Mouse (Mus musculus): ENCODE results near the gene Lrrc4. TPM values are rescaled to one million over a fixed set of nuclear protein-coding genes. Genes with fewer than 3 reads are reported as not detected.
A peak's percentile ranks its signal among the peaks of the same experiment; 100 is the strongest.

Lrrc4 gene
- polyA plus RNA-seq, 1 experiment, result not detected

GRCm38 (mm10) chr6:28822296-28822695 is 9.3 kb downstream of the Lrrc4 start:
- 74% methylated on average over 3 of the region's 3 CpGs for WGBS
- TF ChIP-seq POLR2A (IDR thresholded peaks at IDR 0.05; ENCODE audit: insufficient read depth, low read depth, low read length), result no peak
- no peak for TF ChIP-seq CTCF (IDR thresholded peaks at IDR 0.05; ENCODE audit: insufficient read depth, low read depth, low read length)
- Histone ChIP-seq H3K4me1 (ENCODE audit: control insufficient read depth, insufficient read depth, low read length) (peaks cover 15% of the 10 kb centered on the region), H3K27ac (ENCODE audit: insufficient read depth, low read depth, low read length) (no peak overlapping the region), H3K4me3 (ENCODE audit: insufficient read depth, low read depth, low read length) (no peak overlapping the region)

- 64% methylated on average over 13 of the region's 13 CpGs for WGBS
- Histone ChIP-seq H3K4me1 (ENCODE audit: control insufficient read depth, insufficient read depth, low read length) (peaks cover 22% of the 10 kb centered on the region), H3K4me3 (ENCODE audit: insufficient read depth, low read depth, low read length) (no peak overlapping the region), H3K27ac (ENCODE audit: insufficient read depth, low read depth, low read length) (no peak overlapping the region)
- TF ChIP-seq CTCF (IDR thresholded peaks at IDR 0.05; ENCODE audit: insufficient read depth, low read depth, low read length), result no peak
- no peak for TF ChIP-seq POLR2A (IDR thresholded peaks at IDR 0.05; ENCODE audit: insufficient read depth, low read depth, low read length)
Measured at GRCm38 (mm10) chr6:28819509-28820358, 11.8 kb downstream of the Lrrc4 start.

DNA sequence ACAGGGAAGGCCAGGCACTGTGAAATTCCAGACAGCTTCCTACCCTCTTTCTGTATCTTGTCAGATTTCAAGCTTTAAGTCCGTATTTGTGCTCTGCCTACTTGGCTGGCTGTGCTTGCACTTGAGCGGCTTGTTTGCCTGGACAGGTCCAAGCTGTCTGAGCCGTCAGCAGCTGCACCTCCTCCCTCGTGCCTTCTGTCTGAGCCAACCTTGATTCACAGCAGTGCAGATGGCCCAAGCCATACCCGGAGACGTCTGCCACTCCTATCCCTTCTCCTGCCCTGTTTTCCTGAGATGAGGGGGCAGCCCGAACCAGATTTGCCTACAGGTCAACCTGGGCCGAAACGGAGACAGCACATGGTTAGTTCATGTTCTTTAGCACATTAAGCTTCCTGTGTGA is 14.5 kb downstream of the Lrrc4 start:
- WGBS, result 73% methylated on average over 9 of the region's 9 CpGs
- H3K27ac ChIP-seq (ENCODE audit: insufficient read depth, low read depth, low read length), result peak overlapping the region; percentile 8; the same call in 1 of the 2 replicates
- H3K4me1 ChIP-seq (ENCODE audit: control insufficient read depth, insufficient read depth, low read length), result peaks cover 39% of the 10 kb centered on the region

GRCm38 (mm10) chr6:28814895-28815294 is 16.7 kb downstream of the Lrrc4 start:
- peaks cover 49% of the 10 kb centered on the region for H3K4me1 ChIP-seq (ENCODE audit: control insufficient read depth, insufficient read depth, low read length)
- TF ChIP-seq POLR2A (IDR thresholded peaks at IDR 0.05; ENCODE audit: insufficient read depth, low read depth, low read length) (no peak), CTCF (IDR thresholded peaks at IDR 0.05; ENCODE audit: insufficient read depth, low read depth, low read length) (no peak)
- 79% methylated on average over 2 of the region's 2 CpGs for WGBS

More for the DNA sequence above, 14.5 kb downstream of the Lrrc4 start:
- no peak overlapping the region for H3K4me3 ChIP-seq (ENCODE audit: insufficient read depth, low read depth, low read length)
- TF ChIP-seq CTCF (IDR thresholded peaks at IDR 0.05; ENCODE audit: insufficient read depth, low read depth, low read length) (no peak), POLR2A (IDR thresholded peaks at IDR 0.05; ENCODE audit: insufficient read depth, low read depth, low read length) (no peak)

GRCm38 (mm10) chr6:28813057-28813456 is 18.5 kb downstream of the Lrrc4 start:
- TF ChIP-seq POLR2A (IDR thresholded peaks at IDR 0.05; ENCODE audit: insufficient read depth, low read depth, low read length) (no peak), CTCF (IDR thresholded peaks at IDR 0.05; ENCODE audit: insufficient read depth, low read depth, low read length) (no peak)
- 36% methylated on average over 9 of the region's 9 CpGs for WGBS
- peaks cover 44% of the 10 kb centered on the region for H3K4me1 ChIP-seq (ENCODE audit: control insufficient read depth, insufficient read depth, low read length)
- H3K27ac ChIP-seq (ENCODE audit: insufficient read depth, low read depth, low read length), result peak overlapping the region; percentile 80
- no peak overlapping the region for H3K4me3 ChIP-seq (ENCODE audit: insufficient read depth, low read depth, low read length)

More at GRCm38 (mm10) chr6:28814895-28815294, 16.7 kb downstream of the Lrrc4 start:
- no peak overlapping the region for H3K4me3 ChIP-seq (ENCODE audit: insufficient read depth, low read depth, low read length)
- H3K27ac ChIP-seq (ENCODE audit: insufficient read depth, low read depth, low read length), result peak overlapping the region; percentile 46

- H3K4me3 ChIP-seq (ENCODE audit: insufficient read depth, low read depth, low read length), result no peak overlapping the region
- TF ChIP-seq CTCF (IDR thresholded peaks at IDR 0.05; ENCODE audit: insufficient read depth, low read depth, low read length), result no peak
- no peak for TF ChIP-seq POLR2A (IDR thresholded peaks at IDR 0.05; ENCODE audit: insufficient read depth, low read depth, low read length)
- 82% methylated on average over 5 of the region's 5 CpGs for WGBS
- H3K4me1 ChIP-seq (ENCODE audit: control insufficient read depth, insufficient read depth, low read length), result 0 out of 2 replicates have a peak, but pooled peaks cover 2% of the 10 kb centered on the region
- no peak overlapping the region for H3K27ac ChIP-seq (ENCODE audit: insufficient read depth, low read depth, low read length)
Measured at GRCm38 (mm10) chr6:28804751-28805150, 26.8 kb downstream of the Lrrc4 start.

- no peak overlapping the region for H3K27ac ChIP-seq (ENCODE audit: insufficient read depth, low read depth, low read length)
- WGBS, result 78% methylated on average over 6 of the region's 6 CpGs
- H3K4me1 ChIP-seq (ENCODE audit: control insufficient read depth, insufficient read depth, low read length), result 0 out of 2 replicates have a peak, but pooled peaks cover 2% of the 10 kb centered on the region
- H3K4me3 ChIP-seq (ENCODE audit: insufficient read depth, low read depth, low read length), result no peak overlapping the region
- TF ChIP-seq CTCF (IDR thresholded peaks at IDR 0.05; ENCODE audit: insufficient read depth, low read depth, low read length) (no peak), POLR2A (IDR thresholded peaks at IDR 0.05; ENCODE audit: insufficient read depth, low read depth, low read length) (no peak)
Measured at GRCm38 (mm10) chr6:28803678-28804279, 27.8 kb downstream of the Lrrc4 start.

GRCm38 (mm10) chr6:28800976-28801375 is 30.6 kb downstream of the Lrrc4 start:
- Histone ChIP-seq H3K27ac (ENCODE audit: insufficient read depth, low read depth, low read length) (no peak overlapping the region), H3K4me3 (ENCODE audit: insufficient read depth, low read depth, low read length) (no peak overlapping the region), H3K4me1 (ENCODE audit: control insufficient read depth, insufficient read depth, low read length) (peaks cover 7% of the 10 kb centered on the region)
- WGBS, result 94% methylated on average over 3 of the region's 3 CpGs
- TF ChIP-seq CTCF (IDR thresholded peaks at IDR 0.05; ENCODE audit: insufficient read depth, low read depth, low read length), result no peak
- no peak for TF ChIP-seq POLR2A (IDR thresholded peaks at IDR 0.05; ENCODE audit: insufficient read depth, low read depth, low read length)

DNA sequence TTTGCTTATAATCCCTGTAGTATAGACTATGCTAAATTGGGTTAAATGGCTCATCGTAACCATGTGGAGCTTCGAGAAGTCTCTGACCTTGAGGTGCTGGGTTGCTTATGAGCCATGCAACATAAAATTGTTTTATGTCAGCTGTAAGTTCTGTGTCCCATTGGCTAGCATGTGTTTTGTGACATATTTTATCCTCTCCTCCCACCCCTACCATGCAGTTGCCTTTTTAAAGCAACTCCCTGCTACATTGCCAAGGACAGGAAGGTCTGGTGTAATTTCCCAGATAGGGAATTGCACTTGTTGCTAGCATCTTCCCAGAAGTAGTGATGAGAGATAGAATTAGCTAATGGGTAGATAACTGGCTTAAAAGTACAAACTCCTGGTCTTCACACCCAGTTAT is 31.7 kb downstream of the Lrrc4 start:
- 99% methylated on average over 2 of the region's 2 CpGs for WGBS
- Histone ChIP-seq H3K4me1 (ENCODE audit: control insufficient read depth, insufficient read depth, low read length) (peaks cover 14% of the 10 kb centered on the region), H3K4me3 (ENCODE audit: insufficient read depth, low read depth, low read length) (no peak overlapping the region), H3K27ac (ENCODE audit: insufficient read depth, low read depth, low read length) (no peak overlapping the region)
- TF ChIP-seq POLR2A (IDR thresholded peaks at IDR 0.05; ENCODE audit: insufficient read depth, low read depth, low read length), result no peak
- no peak for TF ChIP-seq CTCF (IDR thresholded peaks at IDR 0.05; ENCODE audit: insufficient read depth, low read depth, low read length)
